Mouse (Mus musculus): Measurements from ENCODE around the gene Sdcbp2.

DNA sequence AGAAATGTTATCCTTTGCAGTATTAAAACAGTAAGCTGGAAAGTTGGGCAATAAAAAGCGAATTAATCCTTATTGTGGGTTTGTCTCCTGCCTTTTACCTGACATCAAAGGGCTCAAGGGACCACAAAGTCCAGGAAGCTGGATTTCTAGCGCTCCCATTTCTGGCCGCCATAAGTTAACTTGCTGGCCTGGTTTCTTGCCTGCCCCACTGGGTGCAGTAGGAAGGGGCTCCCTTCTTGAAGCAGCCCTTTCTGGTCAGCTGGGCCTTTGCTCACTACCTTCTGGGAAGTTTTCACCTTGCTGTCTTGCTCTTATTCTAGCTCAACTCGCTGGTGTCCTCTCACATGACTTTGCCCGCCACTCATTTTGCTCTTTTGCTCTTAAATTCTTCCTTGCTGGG is 60.6 kb downstream of the Sdcbp2 start:
- TF ChIP-seq CTCF (IDR thresholded peaks at IDR 0.05; ENCODE audit: control insufficient read depth, insufficient read depth, low read length) (no peak), POLR2A (IDR thresholded peaks at IDR 0.05; ENCODE audit: borderline replicate concordance, control insufficient read depth, low read depth, low read length) (no peak)
